Mouse (Mus musculus) intestine, embryonic 16.5 days (tissue): Measurements from ENCODE around the gene Gm10097. TPM values are rescaled to one million over a fixed set of nuclear protein-coding genes. Genes with fewer than 3 reads are reported as not detected.

ENCODE experiments used
- ATAC-seq: fragments of 200-750 bp; cut with Nextera tagmentation; 2 replicates; pipeline ENCODE4 v1.8.0; 2017; ENCODE audit warnings: moderate TSS enrichment, moderate library complexity
- H3K27ac ChIP-seq: fragments of 300-500 bp; sonication (generic); 2 replicates; pipeline ENCODE4 v1.5.1; 2014; ENCODE audit warnings: mild to moderate bottlenecking, low read length
- H3K27me3 ChIP-seq: fragments of 300-500 bp; sonication (generic); replicated peaks from 2 replicates; pipeline ENCODE4 v1.6.1; 2014; ENCODE audit warnings: low read length, control low read depth, mixed read lengths; ENCODE audit not compliant: control insufficient read depth, insufficient read depth
- H3K36me3 ChIP-seq: fragments of 300-500 bp; sonication (generic); 2 replicates; pipeline ENCODE4 v1.6.1; 2014; ENCODE audit warnings: low read length, control low read depth; ENCODE audit not compliant: control insufficient read depth, insufficient read depth
- H3K4me1 ChIP-seq: fragments of 300-500 bp; sonication (generic); 2 replicates; pipeline ENCODE4 v1.6.1; 2014; ENCODE audit warnings: low read length, control low read depth, mixed read lengths; ENCODE audit not compliant: control insufficient read depth, insufficient read depth
- H3K4me2 ChIP-seq: fragments of 300-500 bp; sonication (generic); 2 replicates; pipeline ENCODE4 v1.6.1; 2014; ENCODE audit warnings: low read depth, low read length, control low read depth
- H3K4me3 ChIP-seq: fragments of 300-500 bp; sonication (generic); 2 replicates; pipeline ENCODE4 v1.5.1; 2014; ENCODE audit warnings: mild to moderate bottlenecking, low read length
- H3K9ac ChIP-seq: fragments of 300-500 bp; sonication (generic); 2 replicates; pipeline ENCODE4 v1.6.1; 2014; ENCODE audit warnings: low read depth, low read length
- H3K9me3 ChIP-seq: fragments of 300-500 bp; sonication (generic); 2 replicates; pipeline ENCODE4 v1.6.1; 2016; ENCODE audit warnings: low read length, control low read depth; ENCODE audit not compliant: control insufficient read depth
- whole genome bisulfite sequencing: fragments of 180-500 bp; shearing (Covaris S2); extraction: QIAGEN DNeasy Blood & Tissue Kit; methylation state at CpG from one replicate; pipeline ENCODE4 v1.1.7; 2014; 5-methylcytosine and 5-hydroxymethylcytosine counted together
- polyA plus RNA-seq: library from polyadenylated mRNA; unstranded; fragments of >200 nt; fragmentation: Nextera tagmentation; extraction: Ambion mirVana; gene quantifications from 2 replicates; pipeline ENCODE4 v1.2.1, GENCODE M21; 2015

The Gm10097 gene
- polyA plus RNA-seq, result 0.06 and 0.09 TPM in 2 replicates

- Histone ChIP-seq H3K4me2 (no peak within 1 kb of the TSS), H3K27ac (peak within 1 kb of the TSS; percentile 23; the same call in 1 of the 2 replicates), H3K27me3 (no peaks in the 10 kb centered on the region), H3K4me3 (no peak within 1 kb of the TSS), H3K36me3 (no peaks in the 10 kb centered on the region; the same call in 1 of the 2 replicates), H3K4me1 (no peaks in the 10 kb centered on the region), H3K9me3 (no peaks in the 10 kb centered on the region), H3K9ac (no peak within 1 kb of the TSS)
- no peak for ATAC-seq
- 88% methylated on average over 14 of the region's 14 CpGs for WGBS
Measured at GRCm38 (mm10) chr10:5068676-5069265, at the start of gene Gm10097. Gene Gm10097 (plus strand): TSS chr10:5069192.

GRCm38 (mm10) chr10:5025906-5026305 lies 43.1 kb upstream of the Gm10097 start:
- H3K27me3 ChIP-seq, result no peaks in the 10 kb centered on the region
- 96% methylated on average over 4 of the region's 4 CpGs for WGBS
- no peaks in the 10 kb centered on the region for H3K4me1 ChIP-seq
- no peak overlapping the region for H3K4me3 ChIP-seq
- H3K9ac ChIP-seq, result no peak overlapping the region
- no peak overlapping the region for H3K27ac ChIP-seq
- 0 out of 2 replicates have a peak, but pooled peaks cover 3% of the 10 kb centered on the region for H3K36me3 ChIP-seq
- H3K4me2 ChIP-seq, result no peak overlapping the region
- ATAC-seq, result no peak
- no peaks in the 10 kb centered on the region for H3K9me3 ChIP-seq

DNA sequence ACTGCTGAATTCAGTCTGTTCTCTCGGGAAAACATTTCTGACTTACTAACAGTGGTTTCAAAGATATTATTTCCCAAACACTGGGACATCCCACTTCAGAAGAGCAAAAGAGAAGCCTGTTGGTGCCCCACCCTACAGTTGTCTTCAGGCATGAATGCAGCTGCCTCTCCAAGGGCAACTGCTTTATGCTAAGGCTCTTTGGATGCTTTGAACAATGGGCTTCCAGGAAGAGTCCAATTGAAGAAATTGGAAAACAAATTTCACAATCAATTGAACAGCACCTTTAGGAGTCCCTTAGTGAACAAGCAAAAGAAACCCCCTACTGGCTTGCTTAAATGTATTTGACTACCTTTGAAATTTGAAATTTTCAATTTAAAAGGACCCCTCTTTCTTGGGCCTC lies 41.8 kb upstream of the Gm10097 start:
- Histone ChIP-seq H3K27me3 (no peaks in the 10 kb centered on the region), H3K4me3 (no peak overlapping the region), H3K4me1 (no peaks in the 10 kb centered on the region), H3K9me3 (no peaks in the 10 kb centered on the region), H3K4me2 (no peak overlapping the region), H3K27ac (no peak overlapping the region), H3K9ac (no peak overlapping the region), H3K36me3 (0 out of 2 replicates have a peak, but pooled peaks cover 3% of the 10 kb centered on the region)
- WGBS, result 90% methylated on average over 1 of the region's 1 CpGs
- ATAC-seq, result no peak

GRCm38 (mm10) chr10:5028301-5028700 lies 40.7 kb upstream of the Gm10097 start:
- H3K4me3 ChIP-seq, result no peak overlapping the region
- WGBS, result 87% methylated on average over 9 of the region's 9 CpGs
- H3K27ac ChIP-seq, result no peak overlapping the region
- H3K9ac ChIP-seq, result no peak overlapping the region
- no peaks in the 10 kb centered on the region for H3K27me3 ChIP-seq
- H3K36me3 ChIP-seq, result 0 out of 2 replicates have a peak, but pooled peaks cover 3% of the 10 kb centered on the region
- H3K4me2 ChIP-seq, result no peak overlapping the region
- no peaks in the 10 kb centered on the region for H3K9me3 ChIP-seq
- no peak for ATAC-seq
- H3K4me1 ChIP-seq, result no peaks in the 10 kb centered on the region

GRCm38 (mm10) chr10:5029161-5029560 lies 39.8 kb upstream of the Gm10097 start:
- Histone ChIP-seq H3K4me2 (no peak overlapping the region), H3K27me3 (no peaks in the 10 kb centered on the region), H3K9me3 (no peaks in the 10 kb centered on the region), H3K4me1 (no peaks in the 10 kb centered on the region), H3K27ac (no peak overlapping the region), H3K4me3 (no peak overlapping the region), H3K36me3 (0 out of 2 replicates have a peak, but pooled peaks cover 3% of the 10 kb centered on the region), H3K9ac (no peak overlapping the region)
- ATAC-seq, result no peak
- WGBS, result 75% methylated on average over 2 of the region's 2 CpGs

- H3K36me3 ChIP-seq, result 0 out of 2 replicates have a peak, but pooled peaks cover 3% of the 10 kb centered on the region
- no peak overlapping the region for H3K4me3 ChIP-seq
- no peaks in the 10 kb centered on the region for H3K4me1 ChIP-seq
- 86% methylated on average over 1 of the region's 1 CpGs for WGBS
- H3K9me3 ChIP-seq, result no peaks in the 10 kb centered on the region
- no peaks in the 10 kb centered on the region for H3K27me3 ChIP-seq
- no peak overlapping the region for H3K9ac ChIP-seq
- no peak overlapping the region for H3K27ac ChIP-seq
- H3K4me2 ChIP-seq, result no peak overlapping the region
- no peak for ATAC-seq
Measured at GRCm38 (mm10) chr10:5029883-5030282, 39.1 kb upstream of the Gm10097 start.

DNA sequence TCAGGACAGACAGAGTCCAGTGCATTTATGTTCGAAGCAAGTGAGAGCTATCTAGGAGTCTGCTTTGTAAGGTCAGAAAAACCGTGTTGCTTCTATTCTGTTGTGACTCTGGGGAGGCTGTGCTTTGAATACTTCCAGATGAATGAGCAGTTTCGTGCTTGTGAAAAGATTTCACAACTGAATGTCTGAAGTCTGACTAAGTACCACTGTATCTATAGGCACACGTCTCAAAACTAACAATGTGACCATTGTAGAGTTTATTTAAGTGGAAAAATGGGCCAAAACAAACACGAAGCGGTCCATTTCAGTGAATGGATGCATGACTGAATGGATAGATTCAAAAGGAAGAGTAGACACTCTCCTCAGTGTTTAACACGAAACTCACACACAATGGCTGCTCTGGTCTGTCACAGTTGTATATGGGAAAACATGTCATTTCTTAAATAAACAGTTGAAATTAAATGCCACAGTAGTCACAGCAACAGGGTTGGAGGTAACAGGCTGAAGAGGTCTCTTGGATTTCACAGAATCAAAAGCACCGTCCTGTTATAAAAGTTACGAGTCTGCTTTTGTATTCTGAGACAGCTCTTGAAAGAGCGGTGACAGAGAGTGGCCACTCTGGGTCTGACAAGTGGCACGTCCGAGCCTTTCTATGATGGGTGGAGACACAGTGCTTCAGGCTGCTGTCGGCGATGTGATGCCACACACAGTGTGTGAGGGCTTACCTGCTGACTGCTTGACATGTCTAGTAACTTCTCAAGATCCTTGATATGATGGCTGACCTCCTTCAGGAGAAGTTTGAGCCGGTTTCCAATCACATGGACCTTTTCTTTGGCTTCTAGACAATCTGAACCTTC lies 36.6 kb upstream of the Gm10097 start:
- no peaks in the 10 kb centered on the region for H3K27me3 ChIP-seq
- H3K27ac ChIP-seq, result no peak overlapping the region
- no peaks in the 10 kb centered on the region for H3K9me3 ChIP-seq
- H3K4me2 ChIP-seq, result no peak overlapping the region
- no peak for ATAC-seq
- 81% methylated on average over 15 of the region's 15 CpGs for WGBS
- no peak overlapping the region for H3K4me3 ChIP-seq
- H3K9ac ChIP-seq, result no peak overlapping the region
- no peaks in the 10 kb centered on the region for H3K4me1 ChIP-seq
- 0 out of 2 replicates have a peak, but pooled peaks cover 3% of the 10 kb centered on the region for H3K36me3 ChIP-seq

- H3K27ac ChIP-seq, result no peak overlapping the region
- no peak for ATAC-seq
- peaks cover 3% of the 10 kb centered on the region for H3K36me3 ChIP-seq
- no peaks in the 10 kb centered on the region for H3K9me3 ChIP-seq
- no peak overlapping the region for H3K4me2 ChIP-seq
- H3K9ac ChIP-seq, result no peak overlapping the region
- no peaks in the 10 kb centered on the region for H3K27me3 ChIP-seq
- H3K4me3 ChIP-seq, result no peak overlapping the region
- 76% methylated on average over 8 of the region's 8 CpGs for WGBS
- H3K4me1 ChIP-seq, result no peaks in the 10 kb centered on the region
Measured at GRCm38 (mm10) chr10:5041254-5041653, 27.7 kb upstream of the Gm10097 start.

GRCm38 (mm10) chr10:5044481-5044880 lies 24.5 kb upstream of the Gm10097 start:
- Histone ChIP-seq H3K4me1 (no peaks in the 10 kb centered on the region), H3K4me2 (no peak overlapping the region), H3K4me3 (no peak overlapping the region), H3K9ac (no peak overlapping the region), H3K27me3 (no peaks in the 10 kb centered on the region), H3K27ac (no peak overlapping the region), H3K9me3 (no peaks in the 10 kb centered on the region), H3K36me3 (peaks cover 6% of the 10 kb centered on the region)
- 88% methylated on average over 8 of the region's 8 CpGs for WGBS
- ATAC-seq, result no peak
